Mouse (Mus musculus): ENCODE measurements at regions not wholly inside any gene's neighbourhood (a gene's known extent, or its start where the extent isn't known, plus 50 kb on each side); places are given as distances from the start of the nearest gene placed in this dataset.

DNA sequence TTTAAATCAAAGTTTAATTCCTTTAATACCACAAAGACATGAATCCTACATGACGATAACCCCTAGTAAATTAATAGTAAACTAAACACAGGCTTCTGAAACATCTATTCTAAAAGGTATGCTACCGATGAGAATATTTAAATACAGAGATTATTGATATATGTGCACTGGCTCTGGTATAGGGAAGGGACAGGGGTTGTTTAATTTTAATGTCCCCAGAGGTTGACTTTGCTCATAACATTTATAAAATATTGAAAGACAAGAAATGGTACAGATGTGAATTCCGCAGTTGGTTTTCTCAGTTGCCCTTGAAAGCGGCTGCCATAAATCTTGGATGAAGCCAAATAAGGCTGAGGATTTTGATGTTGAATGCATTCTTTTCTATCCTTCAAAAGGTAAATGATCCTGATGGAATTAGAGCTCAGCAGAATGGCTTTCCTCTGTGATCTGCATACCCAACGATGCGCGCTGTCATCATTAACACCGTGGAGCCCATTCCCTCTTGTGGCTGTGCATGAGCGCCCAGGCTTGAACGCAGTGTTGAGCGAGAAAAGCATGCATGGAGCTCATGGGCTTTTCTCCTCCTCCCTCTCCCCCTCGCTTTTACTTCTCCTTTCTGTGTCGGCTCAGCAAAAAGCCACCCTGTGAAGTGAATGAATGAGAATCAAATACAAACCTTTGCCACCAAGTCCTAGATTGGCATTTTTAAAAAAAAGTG is 195.4 kb upstream of the Gm10306 start:
- TF ChIP-seq CTCF (IDR thresholded peaks at IDR 0.05; ENCODE audit: low read depth) (no peak), EP300 (optimal IDR thresholded peaks at IDR 0.05) (no peak)

Data from stomach, postnatal 0 days (tissue).